In genomic region chr7:116292377-116292776, GRCm38 (mm10) we compare ENCODE assay signal across 14 mouse cellular contexts. TPM values are rescaled to one million over a fixed set of nuclear protein-coding genes. Genes with fewer than 3 reads are reported as not detected.
DNase-seq lines count a peak whose midpoint lies in the region; ATAC-seq lines count a peak whose summit lies in the region.
"Had no signal": no experiment of that assay in that cellular context is flagged by ENCODE, and none has a peak within 500 bp of the region (broad histone marks: within the 10 kb centered on the region; RNA-seq: fewer than 3 reads in every experiment).

No protein-coding gene starts in this region.

- no peak for ATAC-seq in midbrain, embryonic 14.5 days (ENCODE audit: low FRiP score, low TSS enrichment)
- peak; percentile 20; the same call in 1 of the 2 replicates for ATAC-seq in stomach, embryonic 16.5 days (ENCODE audit: insufficient read depth, low FRiP score)
- ATAC-seq in megakaryocyte progenitor cell, adult 5-6 weeks (replicated peaks; ENCODE audit: poor library complexity) = no peak

- no peak overlapping the region for H3K9ac ChIP-seq in midbrain, embryonic 14.5 days (replicated peaks; ENCODE audit: low read length)
- H3K9ac ChIP-seq in stomach, embryonic 16.5 days (ENCODE audit: low read length) = no peak overlapping the region
- H3K9ac ChIP-seq: limb, embryonic 12.5 days; midbrain, embryonic 12.5 days had no signal

- H3K36me3 ChIP-seq in midbrain, embryonic 10.5 days = 0 out of 2 replicates have a peak, but pooled peaks cover 3% of the 10 kb centered on the region
- no peaks in the 10 kb centered on the region for H3K36me3 ChIP-seq in midbrain, embryonic 14.5 days (ENCODE audit: control insufficient read depth, insufficient read depth, low read length)
- H3K36me3 ChIP-seq in limb, embryonic 10.5 days = no peaks in the 10 kb centered on the region
- H3K36me3 ChIP-seq in stomach, embryonic 16.5 days (ENCODE audit: control insufficient read depth, insufficient read depth, low read length) = no peaks in the 10 kb centered on the region
- H3K36me3 ChIP-seq: limb, embryonic 12.5 days; midbrain, embryonic 12.5 days had no signal

- peak; percentile 46 for DNase-seq in embryo, embryonic 10 days (ENCODE audit: low spot score)
- DNase-seq in embryo, embryonic 11 days = no peak
- no peak for DNase-seq in midbrain, embryonic 10.5 days (ENCODE audit: low spot score)
- DNase-seq in midbrain, embryonic 14.5 days = no peak
- DNase-seq in limb, embryonic 10.5 days (ENCODE audit: low spot score) = no peak
- DNase-seq in layer of hippocampus, postnatal 36 days = no peak
- DNase-seq: adrenal gland, adult 2 months; cerebellum, adult 8-10 months; heart, postnatal 36 days; right cerebral cortex, postnatal 14 days had no signal

- H3K4me1 ChIP-seq in midbrain, embryonic 10.5 days = peaks cover 58% of the 10 kb centered on the region
- H3K4me1 ChIP-seq in midbrain, embryonic 14.5 days (ENCODE audit: control insufficient read depth, insufficient read depth, low read length) = no peaks in the 10 kb centered on the region
- peaks cover 31% of the 10 kb centered on the region for H3K4me1 ChIP-seq in limb, embryonic 10.5 days
- H3K4me1 ChIP-seq in stomach, embryonic 16.5 days (ENCODE audit: control insufficient read depth, insufficient read depth, low read length) = peaks cover 9% of the 10 kb centered on the region

- 46% methylated on average over 5 of the region's 5 CpGs for WGBS in midbrain, embryonic 10.5 days
- WGBS in midbrain, embryonic 14.5 days = 51% methylated on average over 5 of the region's 5 CpGs
- WGBS in limb, embryonic 10.5 days = 39% methylated on average over 5 of the region's 5 CpGs
- 50% methylated on average over 5 of the region's 5 CpGs for WGBS in stomach, embryonic 16.5 days

- no peaks in the 10 kb centered on the region for H3K27me3 ChIP-seq in midbrain, embryonic 10.5 days (ENCODE audit: low read depth, poor library complexity, severe bottlenecking)
- no peaks in the 10 kb centered on the region for H3K27me3 ChIP-seq in midbrain, embryonic 14.5 days (ENCODE audit: control insufficient read depth, insufficient read depth, low read length)
- H3K27me3 ChIP-seq in limb, embryonic 10.5 days (ENCODE audit: low read depth, poor library complexity, severe bottlenecking) = no peaks in the 10 kb centered on the region
- no peaks in the 10 kb centered on the region for H3K27me3 ChIP-seq in stomach, embryonic 16.5 days (ENCODE audit: control insufficient read depth, insufficient read depth, low read length)
- H3K27me3 ChIP-seq: limb, embryonic 12.5 days; midbrain, embryonic 12.5 days had no signal

- H3K4me2 ChIP-seq in midbrain, embryonic 14.5 days (ENCODE audit: low read length) = no peak overlapping the region
- H3K4me2 ChIP-seq in stomach, embryonic 16.5 days (ENCODE audit: low read depth, low read length) = no peak overlapping the region
- H3K4me2 ChIP-seq: limb, embryonic 12.5 days; midbrain, embryonic 12.5 days had no signal

- H3K9me3 ChIP-seq in midbrain, embryonic 10.5 days (replicated peaks) = no peaks in the 10 kb centered on the region
- no peaks in the 10 kb centered on the region for H3K9me3 ChIP-seq in midbrain, embryonic 14.5 days (ENCODE audit: control insufficient read depth, low read length)
- no peaks in the 10 kb centered on the region for H3K9me3 ChIP-seq in limb, embryonic 10.5 days (replicated peaks)
- H3K9me3 ChIP-seq in stomach, embryonic 16.5 days (replicated peaks; ENCODE audit: control insufficient read depth, low read length) = no peaks in the 10 kb centered on the region
- H3K9me3 ChIP-seq: limb, embryonic 12.5 days; midbrain, embryonic 12.5 days had no signal

- no peak overlapping the region for H3K4me3 ChIP-seq in midbrain, embryonic 10.5 days
- no peak overlapping the region for H3K4me3 ChIP-seq in midbrain, embryonic 14.5 days (replicated peaks; ENCODE audit: low read depth, low read length)
- no peak overlapping the region for H3K4me3 ChIP-seq in limb, embryonic 10.5 days
- no peak overlapping the region for H3K4me3 ChIP-seq in stomach, embryonic 16.5 days (replicated peaks; ENCODE audit: low read length)
- H3K4me3 ChIP-seq: limb, embryonic 12.5 days; midbrain, embryonic 12.5 days had no signal

- 0 out of 2 replicates have a peak overlapping the region, but pooled peaks have one; percentile 14 for H3K27ac ChIP-seq in midbrain, embryonic 10.5 days (replicated peaks)
- H3K27ac ChIP-seq in midbrain, embryonic 14.5 days (replicated peaks; ENCODE audit: low read depth, low read length) = no peak overlapping the region
- 0 out of 2 replicates have a peak overlapping the region, but pooled peaks have one; percentile 5 for H3K27ac ChIP-seq in limb, embryonic 10.5 days
- no peak overlapping the region for H3K27ac ChIP-seq in stomach, embryonic 16.5 days (ENCODE audit: low read length)
- H3K27ac ChIP-seq: limb, embryonic 12.5 days; midbrain, embryonic 12.5 days had no signal

RNA-seq across cellular contexts. Expression of gene Plekha7, which starts 15.8 kb away (rescaled TPM):
- polyA plus RNA-seq in midbrain, embryonic 10.5 days (2016; fragmentation: Nextera tagmentation; extraction: Ambion mirVana) = 25.5 and 25.7 TPM in 2 replicates
- polyA plus RNA-seq in midbrain, embryonic 14.5 days (2014; fragmentation: Nextera tagmentation; extraction: Ambion mirVana) = 7.0 and 8.6 TPM in 2 replicates
- 5.8 and 6.9 TPM in 2 replicates for polyA plus RNA-seq in limb, embryonic 10.5 days (2016; fragmentation: Nextera tagmentation; extraction: Ambion mirVana)
- polyA plus RNA-seq in stomach, embryonic 16.5 days (2015; fragmentation: Nextera tagmentation; extraction: Ambion mirVana) = 19.9 and 21.5 TPM in 2 replicates
- total RNA-seq in megakaryocyte progenitor cell, adult 5-6 weeks (2015) = 0.12 and 0.62 TPM in 2 replicates
- total RNA-seq in megakaryocyte progenitor cell, adult 5-6 weeks (2017) = 0.42 and 0.88 TPM in 2 replicates
- total RNA-seq in layer of hippocampus, postnatal 36 days (2021) = 10 to 100 TPM; 16.3 to 20.5 TPM

RNA-seq across cellular contexts. Expression of gene Rps13, which starts 41.6 kb away (rescaled TPM):
- polyA plus RNA-seq in midbrain, embryonic 10.5 days (2016; fragmentation: Nextera tagmentation; extraction: Ambion mirVana) = 708 and 841 TPM in 2 replicates
- 533 and 622 TPM in 2 replicates for polyA plus RNA-seq in midbrain, embryonic 14.5 days (2014; fragmentation: Nextera tagmentation; extraction: Ambion mirVana)
- polyA plus RNA-seq in limb, embryonic 10.5 days (2016; fragmentation: Nextera tagmentation; extraction: Ambion mirVana) = 840 and 992 TPM in 2 replicates
- 589 and 713 TPM in 2 replicates for polyA plus RNA-seq in stomach, embryonic 16.5 days (2015; fragmentation: Nextera tagmentation; extraction: Ambion mirVana)
- 1,937 and 1,943 TPM in 2 replicates for total RNA-seq in megakaryocyte progenitor cell, adult 5-6 weeks (2015)
- 3,821 and 3,826 TPM in 2 replicates for total RNA-seq in megakaryocyte progenitor cell, adult 5-6 weeks (2017)
- total RNA-seq in layer of hippocampus, postnatal 36 days (2021) = 100 to 1,000 TPM; 223 to 244 TPM

Comparison
In these comparisons a context has a peak if more than half of its experiments do, and no peak if none do; other contexts are left out.
1. H3K27ac ChIP-seq: peak in midbrain, embryonic 10.5 days (single experiment) and limb, embryonic 10.5 days (single experiment); none in midbrain, embryonic 14.5 days (single experiment) and stomach, embryonic 16.5 days (single experiment).